Mouse (Mus musculus) retina, adult 2 months (tissue): Measurements from ENCODE around the gene BC029722.

ENCODE experiments used
- DNase-seq: peaks from one replicate; pipeline ENCODE4 v3.0.0-alpha.2; 2012; ENCODE audit warnings: low read depth, low spot score

Gene BC029722

GRCm38 (mm10) chr2:155779066-155779465 lies 40.2 kb downstream of the BC029722 start:
- no peak for DNase-seq

- no peak for DNase-seq
These were observed 41.2 kb downstream of the BC029722 start for GRCm38 (mm10) chr2:155778004-155778403.

DNA sequence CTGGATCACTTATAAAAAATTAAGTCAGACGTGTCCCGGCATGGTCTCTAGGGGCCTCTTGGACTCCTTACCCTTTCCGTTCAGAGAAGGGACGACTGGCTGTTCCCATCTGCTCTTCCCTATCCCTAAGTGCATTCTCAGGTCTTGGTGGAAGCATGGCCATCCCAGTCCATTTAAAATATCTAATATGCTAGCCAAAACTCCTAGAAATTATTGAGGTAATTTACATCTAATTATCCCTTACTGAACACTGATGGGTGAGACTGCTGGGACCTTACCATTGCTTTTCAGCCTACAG lies 41.6 kb downstream of the BC029722 start:
- no peak for DNase-seq

DNA sequence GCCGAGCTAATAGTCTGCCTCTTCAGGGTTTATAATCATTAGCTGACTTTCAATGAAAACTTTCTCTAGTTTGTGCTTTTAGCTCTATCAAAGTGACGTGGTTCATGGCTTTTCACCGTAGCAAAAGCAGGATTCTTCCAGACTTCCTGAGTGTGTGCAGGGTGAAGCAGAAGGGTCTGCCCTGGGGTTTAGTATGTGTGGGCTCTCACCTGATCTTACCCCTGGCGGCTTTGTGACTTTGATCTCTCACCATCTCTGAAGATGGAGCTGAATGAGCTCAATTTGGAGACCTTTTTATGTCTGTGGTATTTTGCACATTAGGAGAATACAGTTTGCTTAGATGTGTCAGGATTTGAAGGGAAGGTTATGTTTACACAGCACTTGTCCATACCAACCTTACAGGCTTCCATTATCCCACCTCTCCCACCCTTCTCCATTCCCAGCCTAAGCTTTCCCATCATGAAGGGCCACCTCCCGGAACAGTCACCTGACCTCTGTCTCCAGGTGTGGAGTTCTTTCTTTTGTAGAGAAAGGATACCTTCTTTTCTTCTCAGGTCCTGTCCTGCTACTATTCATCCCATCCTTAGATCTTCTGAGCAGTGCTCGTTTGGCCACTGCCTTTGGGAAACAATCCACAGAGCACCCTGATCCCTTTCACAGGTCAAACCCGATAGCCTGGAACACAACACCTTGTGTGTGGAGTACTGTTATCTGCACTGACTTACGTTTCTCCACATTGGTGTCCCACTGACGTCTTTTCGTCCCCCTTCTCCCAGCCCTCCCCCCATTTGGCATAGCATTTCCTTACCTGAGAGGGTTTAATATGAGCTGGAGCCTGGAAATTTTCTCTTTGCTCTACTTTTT lies 42.2 kb downstream of the BC029722 start:
- DNase-seq, result no peak

- DNase-seq, result no peak
These were observed 43.5 kb downstream of the BC029722 start for GRCm38 (mm10) chr2:155775685-155776263.

- DNase-seq, result no peak
These were observed 44.1 kb downstream of the BC029722 start, which contains the start of gene Mmp24 for GRCm38 (mm10) chr2:155774927-155775684. TSS of gene Mmp24 (plus strand) at chr2:155775342.

- DNase-seq, result no peak
These were observed 44.8 kb downstream of the BC029722 start for GRCm38 (mm10) chr2:155774261-155774926.

DNA sequence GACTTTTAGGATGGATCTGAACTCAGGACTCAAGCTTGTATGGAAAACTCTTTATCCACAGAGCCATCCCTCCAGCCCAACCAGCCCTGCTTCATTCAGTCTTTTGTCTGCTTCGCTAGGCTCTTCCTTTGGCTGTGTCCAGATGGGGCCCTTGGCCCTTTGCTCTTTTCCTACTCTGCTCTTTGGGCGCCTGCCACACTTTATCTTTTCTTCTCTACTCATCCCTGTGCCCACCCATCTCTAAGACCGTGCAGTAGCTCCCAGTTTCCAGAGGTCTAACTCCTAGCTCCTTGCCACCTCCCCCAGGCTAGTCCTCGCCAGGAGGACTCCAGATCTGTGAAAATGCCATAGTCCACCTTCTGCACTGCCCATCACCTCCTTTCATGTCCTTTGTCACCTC lies 45.6 kb downstream of the BC029722 start:
- DNase-seq, result no peak
